Mouse (Mus musculus): ENCODE measurements at regions not wholly inside any gene's neighbourhood (a gene's known extent, or its start where the extent isn't known, plus 50 kb on each side); places are given as distances from the start of the nearest gene placed in this dataset.

- no peak overlapping the region for H3K4me2 ChIP-seq (ENCODE audit: low read depth, low read length)
- H3K27ac ChIP-seq (ENCODE audit: low read depth) = no peak overlapping the region
- DNase-seq (no peak), ATAC-seq (no peak)
- H3K9ac ChIP-seq (replicated peaks) = no peak overlapping the region
- H3K4me1 ChIP-seq (ENCODE audit: insufficient read depth) = no peaks in the 10 kb centered on the region
- H3K36me3 ChIP-seq (replicated peaks; ENCODE audit: insufficient read depth, low read length) = no peaks in the 10 kb centered on the region
- TF ChIP-seq EP300 (IDR thresholded peaks at IDR 0.05; ENCODE audit: low read depth) (no peak), CTCF (IDR thresholded peaks at IDR 0.05; ENCODE audit: low read depth) (no peak)
- WGBS (ENCODE audit: insufficient replicate concordance) = 75% methylated on average over 8 of the region's 8 CpGs
- no peaks in the 10 kb centered on the region for H3K27me3 ChIP-seq (ENCODE audit: insufficient read depth, low read length)
- H3K4me3 ChIP-seq (ENCODE audit: low read depth, low read length) = no peak overlapping the region
- no peaks in the 10 kb centered on the region for H3K9me3 ChIP-seq (ENCODE audit: low read length)
These were observed 302.6 kb upstream of the C030005K15Rik start for GRCm38 (mm10) chr10:98029124-98029523.

GRCm38 (mm10) chr10:98029621-98030020, 303.1 kb upstream of the C030005K15Rik start:
- WGBS (ENCODE audit: insufficient replicate concordance) = 52% methylated on average over 3 of the region's 3 CpGs
- ATAC-seq (no peak), DNase-seq (no peak)
- H3K4me2 ChIP-seq (ENCODE audit: low read depth, low read length) = no peak overlapping the region
- no peaks in the 10 kb centered on the region for H3K4me1 ChIP-seq (ENCODE audit: insufficient read depth)
- no peaks in the 10 kb centered on the region for H3K27me3 ChIP-seq (ENCODE audit: insufficient read depth, low read length)
- H3K27ac ChIP-seq (ENCODE audit: low read depth) = no peak overlapping the region
- H3K9me3 ChIP-seq (ENCODE audit: low read length) = no peaks in the 10 kb centered on the region
- no peaks in the 10 kb centered on the region for H3K36me3 ChIP-seq (replicated peaks; ENCODE audit: insufficient read depth, low read length)
- TF ChIP-seq CTCF (IDR thresholded peaks at IDR 0.05; ENCODE audit: low read depth) = no peak
- H3K9ac ChIP-seq (replicated peaks) = no peak overlapping the region
- no peak overlapping the region for H3K4me3 ChIP-seq (ENCODE audit: low read depth, low read length)

GRCm38 (mm10) chr10:98032661-98033060, 306.1 kb upstream of the C030005K15Rik start:
- TF ChIP-seq EP300 (IDR thresholded peaks at IDR 0.05; ENCODE audit: low read depth) = no peak
- no peak for TF ChIP-seq CTCF (IDR thresholded peaks at IDR 0.05; ENCODE audit: low read depth)
- no peaks in the 10 kb centered on the region for H3K4me1 ChIP-seq (ENCODE audit: insufficient read depth)
- no peak overlapping the region for H3K4me3 ChIP-seq (ENCODE audit: low read depth, low read length)
- DNase-seq (no peak), ATAC-seq (no peak)
- no peaks in the 10 kb centered on the region for H3K9me3 ChIP-seq (ENCODE audit: low read length)
- no peaks in the 10 kb centered on the region for H3K27me3 ChIP-seq (ENCODE audit: insufficient read depth, low read length)
- H3K9ac ChIP-seq (replicated peaks) = no peak overlapping the region
- no peak overlapping the region for H3K27ac ChIP-seq (ENCODE audit: low read depth)
- no peak overlapping the region for H3K4me2 ChIP-seq (ENCODE audit: low read depth, low read length)
- H3K36me3 ChIP-seq (replicated peaks; ENCODE audit: insufficient read depth, low read length) = no peaks in the 10 kb centered on the region
- 87% methylated on average over 1 of the region's 1 CpGs for WGBS (ENCODE audit: insufficient replicate concordance)

- ATAC-seq = no peak
- Histone ChIP-seq H3K4me1 (ENCODE audit: insufficient read depth) (no peaks in the 10 kb centered on the region), H3K4me3 (ENCODE audit: low read depth, low read length) (no peak overlapping the region), H3K27ac (ENCODE audit: low read depth) (no peak overlapping the region), H3K27me3 (ENCODE audit: insufficient read depth, low read length) (no peaks in the 10 kb centered on the region), H3K4me2 (ENCODE audit: low read depth, low read length) (no peak overlapping the region), H3K9me3 (ENCODE audit: low read length) (no peaks in the 10 kb centered on the region), H3K9ac (replicated peaks) (no peak overlapping the region), H3K36me3 (replicated peaks; ENCODE audit: insufficient read depth, low read length) (no peaks in the 10 kb centered on the region)
- WGBS (ENCODE audit: insufficient replicate concordance) = 66% methylated on average over 4 of the region's 4 CpGs
- TF ChIP-seq EP300 (IDR thresholded peaks at IDR 0.05; ENCODE audit: low read depth) = no peak
- TF ChIP-seq CTCF (IDR thresholded peaks at IDR 0.05; ENCODE audit: low read depth) = no peak
- DNase-seq = no peak
These were observed 315.2 kb upstream of the C030005K15Rik start for GRCm38 (mm10) chr10:98041766-98042165.

- Histone ChIP-seq H3K27ac (ENCODE audit: low read depth) (no peak overlapping the region), H3K4me1 (ENCODE audit: insufficient read depth) (no peaks in the 10 kb centered on the region), H3K4me2 (ENCODE audit: low read depth, low read length) (no peak overlapping the region), H3K36me3 (replicated peaks; ENCODE audit: insufficient read depth, low read length) (no peaks in the 10 kb centered on the region), H3K9ac (replicated peaks) (no peak overlapping the region), H3K4me3 (ENCODE audit: low read depth, low read length) (no peak overlapping the region), H3K27me3 (ENCODE audit: insufficient read depth, low read length) (no peaks in the 10 kb centered on the region), H3K9me3 (ENCODE audit: low read length) (no peaks in the 10 kb centered on the region)
- DNase-seq (no peak), ATAC-seq (no peak)
- 70% methylated on average over 2 of the region's 2 CpGs for WGBS (ENCODE audit: insufficient replicate concordance)
- no peak for TF ChIP-seq CTCF (IDR thresholded peaks at IDR 0.05; ENCODE audit: low read depth)
- no peak for TF ChIP-seq EP300 (IDR thresholded peaks at IDR 0.05; ENCODE audit: low read depth)
These were observed 317.3 kb upstream of the C030005K15Rik start for GRCm38 (mm10) chr10:98043873-98044272.

- Histone ChIP-seq H3K36me3 (replicated peaks; ENCODE audit: insufficient read depth, low read length) (no peaks in the 10 kb centered on the region), H3K9ac (replicated peaks) (no peak overlapping the region), H3K4me1 (ENCODE audit: insufficient read depth) (no peaks in the 10 kb centered on the region), H3K4me3 (ENCODE audit: low read depth, low read length) (no peak overlapping the region), H3K27me3 (ENCODE audit: insufficient read depth, low read length) (no peaks in the 10 kb centered on the region), H3K4me2 (ENCODE audit: low read depth, low read length) (no peak overlapping the region), H3K9me3 (ENCODE audit: low read length) (no peaks in the 10 kb centered on the region), H3K27ac (ENCODE audit: low read depth) (no peak overlapping the region)
- ATAC-seq = no peak
- DNase-seq = no peak
- no peak for TF ChIP-seq CTCF (IDR thresholded peaks at IDR 0.05; ENCODE audit: low read depth)
These were observed 318.0 kb upstream of the C030005K15Rik start for GRCm38 (mm10) chr10:98044579-98044978.

- H3K27me3 ChIP-seq (ENCODE audit: insufficient read depth, low read length) = no peaks in the 10 kb centered on the region
- whole genome bisulfite sequencing (ENCODE audit: insufficient replicate concordance) = 63% methylated on average over 2 of the region's 2 CpGs
- no peak for ATAC-seq
These were observed 346.9 kb upstream of the C030005K15Rik start for GRCm38 (mm10) chr10:98073432-98073831.

More at GRCm38 (mm10) chr10:98073432-98073831, 346.9 kb upstream of the C030005K15Rik start:
- no peaks in the 10 kb centered on the region for H3K9me3 ChIP-seq (ENCODE audit: low read length)
- H3K36me3 ChIP-seq (replicated peaks; ENCODE audit: insufficient read depth, low read length) = no peaks in the 10 kb centered on the region
- DNase-seq = no peak
- no peaks in the 10 kb centered on the region for H3K4me1 ChIP-seq (ENCODE audit: insufficient read depth)
- H3K4me2 ChIP-seq (ENCODE audit: low read depth, low read length) = no peak overlapping the region
- TF ChIP-seq EP300 (IDR thresholded peaks at IDR 0.05; ENCODE audit: low read depth) (no peak), CTCF (IDR thresholded peaks at IDR 0.05; ENCODE audit: low read depth) (no peak)
- H3K4me3 ChIP-seq (ENCODE audit: low read depth, low read length) = no peak overlapping the region
- H3K27ac ChIP-seq (ENCODE audit: low read depth) = no peak overlapping the region
- H3K9ac ChIP-seq (replicated peaks) = no peak overlapping the region

Data from liver, postnatal 0 days (tissue).